In the genomic region with DNA sequence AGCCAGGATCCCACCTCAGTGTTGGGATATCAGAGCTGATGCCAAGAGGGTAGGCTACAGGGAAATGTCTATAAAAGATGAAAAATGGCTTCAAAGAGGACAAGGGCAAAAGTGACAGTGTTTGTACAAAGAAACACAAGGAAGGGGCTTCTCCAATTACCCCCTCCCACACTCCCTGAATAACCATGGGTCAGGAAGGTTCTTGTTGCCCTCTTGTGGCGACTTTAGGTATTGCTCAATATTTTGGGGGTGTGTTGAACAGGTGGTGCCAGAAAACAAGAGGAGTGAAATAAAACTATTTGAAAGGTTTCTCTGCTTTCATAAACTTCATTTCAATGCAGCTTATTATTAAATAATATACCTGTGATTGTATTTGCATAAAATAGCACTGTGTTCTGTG, we compare ENCODE assay signal across 8 mouse cellular contexts. TPM values are rescaled to one million over a fixed set of nuclear protein-coding genes. Genes with fewer than 3 reads are reported as not detected.
DNase-seq lines count a peak whose midpoint lies in the region; ATAC-seq and TF ChIP-seq lines count a peak whose summit lies in the region.

No protein-coding gene starts in this region.

- WGBS in kidney, embryonic 16.5 days: 13% methylated on average over 1 of the region's 1 CpGs

- no peak overlapping the region for H3K9ac ChIP-seq in kidney, embryonic 16.5 days (replicated peaks; ENCODE audit: low read length)

- peaks cover 4% of the 10 kb centered on the region; the same call in 1 of the 2 replicates for H3K9me3 ChIP-seq in kidney, embryonic 16.5 days (ENCODE audit: low read length)

- peak; percentile 31 to 71 for DNase-seq in kidney, adult 8-10 months
- DNase-seq in ES-CJ7 (ENCODE audit: low read depth, low spot score): peak; percentile 60
- peak; percentile 42 for DNase-seq in brain, embryonic 14.5 days (ENCODE audit: low read depth)
- peak; percentile 42 for DNase-seq in gastrocnemius, adult 2 months
- DNase-seq in layer of hippocampus, postnatal 10 days (ENCODE audit: low spot score in 2 of 2): peak; percentile 62
- peak; percentile 30 to 44 for DNase-seq in natural killer cell, adult 2 months (ENCODE audit: low spot score in 2 of 2)

- no peak for ATAC-seq in kidney, embryonic 16.5 days (ENCODE audit: low FRiP score, low TSS enrichment)
- ATAC-seq in erythroid progenitor cell, adult 5-6 weeks (replicated peaks; ENCODE audit: low FRiP score, poor library complexity, severe bottlenecking): no peak

- H3K4me1 ChIP-seq in kidney, embryonic 16.5 days (ENCODE audit: insufficient read depth, low read length): no peaks in the 10 kb centered on the region

- peaks cover 9% of the 10 kb centered on the region; the same call in 1 of the 2 replicates for H3K36me3 ChIP-seq in kidney, embryonic 16.5 days (ENCODE audit: insufficient read depth, low read length)

- peak; percentile 58; the same call in 1 of the 2 replicates for TF ChIP-seq CTCF in brain, embryonic 14.5 days (IDR thresholded peaks at IDR 0.05; ENCODE audit: borderline replicate concordance, extremely low read depth, insufficient read depth, insufficient read length)
- peak; percentile 79 for TF ChIP-seq CTCF in gastrocnemius, adult 2 months (IDR thresholded peaks at IDR 0.05)

- H3K4me2 ChIP-seq in kidney, embryonic 16.5 days (replicated peaks; ENCODE audit: low read depth, low read length): no peak overlapping the region

- H3K27ac ChIP-seq in kidney, embryonic 16.5 days (ENCODE audit: low read length): no peak overlapping the region
- H3K27ac ChIP-seq in gastrocnemius, adult 2 months: no peak overlapping the region

- no peaks in the 10 kb centered on the region for H3K27me3 ChIP-seq in kidney, embryonic 16.5 days (ENCODE audit: insufficient read depth, low read length)

- no peak for TF ChIP-seq POLR2A in brain, embryonic 14.5 days (IDR thresholded peaks at IDR 0.05; ENCODE audit: borderline replicate concordance, extremely low read depth, insufficient read depth, insufficient read length, poor library complexity, severe bottlenecking)

- intact Hi-C loops in gastrocnemius, adult 2 months (cut with DNase I): no loop called here

- no peak overlapping the region for H3K4me3 ChIP-seq in kidney, embryonic 16.5 days (ENCODE audit: low read length)
- H3K4me3 ChIP-seq in gastrocnemius, adult 2 months: no peak overlapping the region

RNA-seq across cellular contexts. Expression of a gene that starts 20.1 kb away (rescaled TPM):
- 18.3 and 19.9 TPM in 2 replicates for polyA plus RNA-seq in kidney, embryonic 16.5 days (2015; fragmentation: Nextera tagmentation; extraction: Ambion mirVana)
- polyA plus RNA-seq in brain, embryonic 14.5 days (2012; rRNA removed): 6.7 and 7.4 TPM in 2 replicates
- 10 to 100 TPM in 1 of 2 experiments, 1 to 10 TPM in 1; 9.5 to 13.9 TPM for total RNA-seq in gastrocnemius, adult 2 months (2021)
- 10 to 100 TPM; 19.0 to 23.8 TPM for total RNA-seq in layer of hippocampus, postnatal 10 days (2021)
- total RNA-seq in erythroid progenitor cell, adult 5-6 weeks (2015; ENCODE audit: low replicate concordance): 2.9 TPM in 1 of 2 replicates, not detected in the other
- total RNA-seq in erythroid progenitor cell, adult 5-6 weeks (2017; ENCODE audit: low replicate concordance): 2.7 and 4.9 TPM in 2 replicates

RNA-seq across cellular contexts. Expression of a gene that starts 35.1 kb away (rescaled TPM):
- polyA plus RNA-seq in kidney, embryonic 16.5 days (2015; fragmentation: Nextera tagmentation; extraction: Ambion mirVana): 11.4 and 12.2 TPM in 2 replicates
- polyA plus RNA-seq in brain, embryonic 14.5 days (2012; rRNA removed): 3.9 and 7.2 TPM in 2 replicates
- total RNA-seq in gastrocnemius, adult 2 months (2021): 10 to 100 TPM; 36.7 to 38.0 TPM
- 10 to 100 TPM; 28.8 to 30.5 TPM for total RNA-seq in layer of hippocampus, postnatal 10 days (2021)
- total RNA-seq in erythroid progenitor cell, adult 5-6 weeks (2015; ENCODE audit: low replicate concordance): 29.8 and 30.6 TPM in 2 replicates
- total RNA-seq in erythroid progenitor cell, adult 5-6 weeks (2017; ENCODE audit: low replicate concordance): 3.6 and 4.5 TPM in 2 replicates
